Mouse (Mus musculus) small intestine, adult 2 months (tissue): ENCODE measurements around the gene Hnrnpu.

Source experiments
- CTCF ChIP-seq: fragments of 200-500 bp; IDR thresholded peaks from 2 replicates; pipeline ENCODE4 v1.5.1; 2012; ENCODE audit warnings: low read depth, mild to moderate bottlenecking, control low read depth, inconsistent platforms, low read length, moderate library complexity, mixed read lengths; ENCODE audit not compliant: insufficient replicate concordance, insufficient read length; ENCODE audit errors: extremely low read depth
- POLR2A ChIP-seq: fragments of 200-500 bp; IDR thresholded peaks from 2 replicates; pipeline ENCODE4 v1.6.1; 2012; ENCODE audit warnings: low read depth, mild to moderate bottlenecking, control low read depth, inconsistent platforms, low read length, moderate library complexity

DNA sequence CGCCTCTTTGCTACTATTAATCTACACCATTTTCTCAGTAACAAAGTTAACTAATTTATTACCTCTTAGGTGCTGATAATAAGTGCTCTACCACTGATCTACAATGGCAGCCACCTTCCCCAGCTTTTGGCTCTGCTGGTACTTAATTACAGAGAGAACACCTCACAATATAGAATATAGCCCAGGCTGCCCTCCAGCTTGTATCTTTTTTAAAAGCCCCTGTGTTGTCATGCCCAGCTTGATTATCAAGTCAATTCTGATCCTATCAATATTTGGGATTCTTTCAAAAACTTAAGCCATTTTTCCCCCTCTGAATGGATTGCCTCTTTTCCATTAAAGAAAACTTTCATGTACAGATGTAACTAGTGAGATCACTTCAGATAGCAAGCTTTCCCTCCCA is 10.6 kb downstream of the Hnrnpu start:
- TF ChIP-seq POLR2A, result no peak
- TF ChIP-seq CTCF, result no peak
